Mouse (Mus musculus): ENCODE data around the gene C1qtnf4. TPM values are rescaled to one million over a fixed set of nuclear protein-coding genes. Genes with fewer than 3 reads are reported as not detected.

Gene C1qtnf4
- total RNA-seq, 2 experiments from 2014 or later = 5.0 to 6.5 TPM

DNA sequence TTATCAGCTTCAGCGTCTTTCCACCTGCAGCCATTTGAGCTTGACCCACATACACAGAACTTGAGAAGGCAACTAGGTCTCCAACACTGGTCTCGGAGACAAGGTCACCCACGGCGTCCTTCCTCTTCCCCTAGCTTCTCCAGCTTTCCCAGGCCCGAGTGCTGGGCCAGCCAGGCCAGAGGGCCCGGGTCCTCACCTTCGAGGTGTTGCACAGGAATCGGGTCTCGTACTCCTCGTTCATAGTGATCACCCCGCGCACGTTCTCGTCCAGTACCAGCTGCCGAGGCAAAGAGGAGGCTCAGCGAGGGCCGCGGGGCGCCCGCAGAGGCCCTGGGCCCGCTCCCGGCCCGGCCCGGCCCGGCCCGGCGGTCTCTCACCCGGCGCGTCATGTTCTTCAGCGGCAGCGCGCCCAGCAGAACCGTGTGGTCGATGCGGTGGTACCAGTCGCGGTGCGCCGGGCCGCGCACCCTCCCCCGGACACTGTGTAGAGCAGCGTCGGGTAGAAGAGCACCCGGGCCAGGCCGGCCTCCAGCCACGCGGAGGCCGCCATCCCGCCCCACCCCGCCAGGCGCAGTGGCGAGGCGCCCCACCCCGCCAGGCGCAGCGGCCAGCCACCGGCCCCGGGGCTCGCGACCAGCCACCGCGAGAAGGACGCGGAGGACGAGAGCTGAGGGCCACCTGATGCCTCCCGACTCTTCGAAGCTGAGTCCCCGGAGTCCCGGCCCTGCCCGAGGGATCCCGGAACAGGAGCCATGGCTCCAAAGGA, 31.8 kb downstream of the C1qtnf4 start:
- intact Hi-C loops (cut with DNase I; ENCODE audit: low total_unique reads) = no loop called here
- peak; percentile 88 for DNase-seq

DNA sequence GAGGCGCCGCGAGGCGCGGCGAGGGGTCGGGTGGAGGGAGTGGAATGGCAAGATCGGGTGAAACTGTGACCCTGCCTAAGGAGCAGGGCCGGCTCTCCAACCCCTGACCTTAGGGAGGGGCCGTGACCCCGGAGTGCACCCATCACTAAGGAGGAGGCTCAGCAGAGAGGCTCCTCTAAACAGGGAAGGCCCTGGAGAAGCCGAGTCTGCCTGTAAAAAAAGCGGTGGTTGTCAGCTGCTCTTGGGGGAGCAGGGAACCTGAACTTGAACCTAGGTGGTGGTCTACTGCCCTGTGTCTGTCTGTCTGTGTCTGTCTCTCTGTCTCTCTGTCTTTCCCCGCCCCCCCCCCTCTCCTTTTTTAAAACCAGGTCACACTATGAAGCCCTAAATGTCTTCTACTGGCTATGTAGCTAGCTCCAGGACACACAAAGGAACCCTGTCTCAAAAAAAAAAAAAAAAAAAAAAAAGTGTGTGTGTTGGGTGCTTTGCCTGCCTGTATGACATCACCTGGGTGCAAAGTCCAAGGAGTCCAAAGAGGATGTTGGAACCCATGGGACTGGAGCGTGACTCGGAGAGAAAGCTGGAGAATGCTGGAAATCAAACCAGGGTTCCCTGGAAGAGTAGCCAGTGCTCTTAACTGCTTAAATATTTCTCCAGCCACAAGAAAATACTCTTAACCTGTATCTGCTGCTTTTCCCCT, 32.5 kb downstream of the C1qtnf4 start:
- no peak for DNase-seq
- intact Hi-C loops (cut with DNase I; ENCODE audit: low total_unique reads) = no loop called here

DNA sequence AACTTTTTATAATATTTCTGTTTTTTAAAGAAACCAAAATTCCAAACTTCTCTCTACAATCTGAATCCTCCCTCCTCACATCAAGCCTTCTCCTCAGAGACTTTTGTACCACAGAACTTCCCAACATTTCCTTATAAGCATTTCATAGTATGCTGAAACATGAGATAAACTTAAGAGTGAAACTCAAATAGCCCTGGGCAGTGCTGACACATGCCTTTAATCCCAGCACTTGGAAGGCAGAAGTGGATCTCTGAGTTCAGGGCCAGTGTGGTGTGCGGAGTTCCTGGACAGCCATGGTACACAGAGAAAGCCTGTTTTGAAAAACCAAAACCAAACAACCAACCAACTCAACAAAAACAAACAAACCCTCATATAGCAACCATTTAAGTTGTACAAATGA, 35.5 kb downstream of the C1qtnf4 start:
- DNase-seq = peak; percentile 9
- intact Hi-C loops (cut with DNase I; ENCODE audit: low total_unique reads) = no loop called here

DNA sequence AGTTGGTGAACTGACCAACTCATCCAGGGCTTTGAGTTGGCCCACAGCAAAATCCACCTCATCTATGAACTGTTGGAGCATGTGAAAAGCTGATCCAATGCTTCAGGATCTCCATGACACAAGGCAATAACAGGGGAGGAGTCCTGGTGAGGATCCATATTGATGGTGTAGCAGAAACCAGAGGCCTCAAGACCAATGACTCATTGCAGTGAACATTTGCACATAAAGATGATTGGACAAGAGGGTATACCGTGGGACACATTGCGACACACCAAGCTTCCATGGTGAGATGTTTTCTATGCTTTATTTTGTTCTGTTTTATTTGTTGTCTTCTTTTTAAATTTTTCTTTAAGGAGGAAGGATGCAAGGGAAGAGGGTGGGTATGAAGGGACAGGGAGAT, 37.0 kb downstream of the C1qtnf4 start:
- no peak for DNase-seq
- intact Hi-C loops (cut with DNase I; ENCODE audit: low total_unique reads) = no loop called here

DNA sequence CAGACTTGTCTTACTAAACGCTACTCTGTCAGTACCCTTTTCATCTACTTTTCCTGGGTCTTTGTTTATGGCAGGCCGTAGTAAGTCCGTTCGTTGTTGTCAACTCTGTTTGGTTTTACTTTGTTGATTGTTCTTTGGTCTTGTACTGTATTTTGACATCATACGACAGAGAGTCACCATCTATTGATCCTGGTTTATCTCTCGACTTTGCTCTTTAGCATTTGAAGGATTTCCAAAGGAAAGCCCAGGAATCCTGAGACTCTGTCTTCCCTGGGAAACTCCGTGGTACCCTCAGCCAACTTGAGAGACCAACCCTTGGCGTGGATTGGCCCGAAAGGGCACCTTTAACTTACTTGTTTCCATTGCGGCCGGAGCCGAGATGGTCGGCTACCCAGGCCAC, 42.9 kb downstream of the C1qtnf4 start:
- intact Hi-C loops (cut with DNase I; ENCODE audit: low total_unique reads) = no loop called here
- DNase-seq = no peak

DNA sequence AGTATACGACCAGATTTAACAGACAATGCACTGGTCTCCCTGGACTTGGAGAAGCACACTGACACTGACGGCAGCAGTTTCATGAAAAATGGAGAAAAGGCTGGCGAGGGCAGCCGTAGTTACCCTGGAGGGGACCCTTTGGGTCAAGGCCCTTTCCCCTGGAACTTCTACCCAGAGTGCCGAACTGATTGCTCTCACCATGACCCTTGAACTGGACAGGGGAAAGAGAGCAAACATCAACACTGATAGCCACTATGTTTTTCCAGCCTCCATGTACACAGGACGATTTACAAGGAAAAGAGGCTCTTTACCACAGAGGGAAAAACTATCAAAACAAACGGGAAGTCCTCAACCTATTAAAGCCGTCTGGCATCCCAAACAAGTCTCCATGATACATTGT, 46.2 kb downstream of the C1qtnf4 start:
- DNase-seq = no peak
- intact Hi-C loops (cut with DNase I; ENCODE audit: low total_unique reads) = no loop called here

DNA sequence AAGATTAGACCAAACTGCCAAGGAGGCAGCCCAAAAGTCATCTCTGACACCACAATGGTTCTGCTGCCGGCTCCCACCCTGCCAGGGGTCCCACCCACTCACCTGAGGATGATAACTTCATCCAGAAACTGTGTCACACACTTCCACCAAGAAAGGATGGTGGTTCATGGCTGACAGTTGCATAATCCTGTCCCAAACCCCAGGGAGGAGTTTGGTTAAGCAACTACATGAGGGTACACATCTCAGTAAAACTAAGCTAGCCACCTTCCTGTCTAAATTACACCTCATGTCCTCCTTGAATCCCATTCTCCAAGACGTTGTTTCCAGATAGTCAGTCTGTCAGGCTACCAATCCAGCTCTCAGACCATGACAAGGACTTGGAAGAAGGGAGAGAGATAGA, 46.6 kb downstream of the C1qtnf4 start:
- intact Hi-C loops (cut with DNase I; ENCODE audit: low total_unique reads) = no loop called here
- no peak for DNase-seq

DNA sequence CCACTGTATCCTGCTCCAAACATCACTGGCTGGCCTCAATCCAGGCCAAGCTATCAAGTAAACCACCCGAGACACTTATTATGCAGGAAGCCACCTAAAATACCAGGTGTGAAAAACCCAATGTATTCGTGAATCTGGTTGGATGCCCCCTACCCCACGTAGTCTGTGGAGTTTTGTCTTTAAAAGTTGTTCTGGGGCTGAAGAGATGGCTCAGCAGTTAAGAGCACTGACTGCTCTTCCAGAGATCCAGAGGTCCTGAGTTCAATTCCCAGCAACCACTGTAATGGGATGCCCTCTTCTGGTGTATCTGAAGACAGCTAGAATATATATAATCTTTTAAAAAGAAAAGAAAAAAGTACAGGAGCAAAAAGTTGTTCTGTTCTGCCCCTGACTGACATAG, 52.7 kb downstream of the C1qtnf4 start:
- no peak for DNase-seq
- intact Hi-C loops (cut with DNase I; ENCODE audit: low total_unique reads) = no loop called here

DNA sequence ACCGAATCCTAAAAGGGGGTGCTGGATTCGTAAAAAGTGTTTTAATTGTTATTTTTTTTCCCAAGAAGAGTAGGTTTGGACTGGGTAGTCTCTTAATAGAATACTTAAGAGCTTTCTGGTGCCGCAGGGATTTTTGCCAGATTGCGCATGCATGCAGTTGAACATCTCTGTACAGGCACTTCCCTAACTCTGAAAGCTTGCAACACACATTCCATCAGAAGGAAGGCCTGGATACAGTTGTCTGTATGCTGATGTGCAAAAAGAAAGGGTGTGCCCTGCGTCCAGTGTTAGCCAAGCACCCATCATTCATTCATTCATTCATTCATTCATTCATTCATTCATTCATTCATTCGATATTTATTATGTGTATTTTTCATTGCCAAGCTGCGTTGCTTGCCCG, 54.1 kb downstream of the C1qtnf4 start:
- no peak for DNase-seq
- intact Hi-C loops (cut with DNase I; ENCODE audit: low total_unique reads) = no loop called here

Other genes with a start within 250 kb of the C1qtnf4 start
- 10 to 100 TPM; 10.3 to 11.1 TPM for gene Nup160, start 208.6 kb upstream of the C1qtnf4 start, total RNA-seq (2021)
- 10 to 100 TPM; 13.4 to 17.3 TPM for gene Fnbp4, start 140.5 kb upstream of the C1qtnf4 start, total RNA-seq (2021)
- under 1 TPM; 0.51 to 0.58 TPM for gene Agbl2, start 103.1 kb upstream of the C1qtnf4 start, total RNA-seq (2021)
- 100 to 1,000 TPM; 144 to 162 TPM for gene Mtch2, start 38.7 kb upstream of the C1qtnf4 start, total RNA-seq (2021)
- gene Kbtbd4, start 18.9 kb downstream of the C1qtnf4 start, total RNA-seq (2021) = 10 to 100 TPM; 12.9 to 14.5 TPM
- gene Ndufs3, start 19.0 kb downstream of the C1qtnf4 start, total RNA-seq (2021) = 100 to 1,000 TPM; 444 to 537 TPM
- 10 to 100 TPM; 40.7 to 44.0 TPM for gene Celf1, start 54.5 kb downstream of the C1qtnf4 start, total RNA-seq (2021)
- 10 to 100 TPM; 22.4 to 23.0 TPM for gene Rapsn, start 149.8 kb downstream of the C1qtnf4 start, total RNA-seq (2021)
- 100 to 1,000 TPM; 279 to 288 TPM for gene Psmc3, start 168.1 kb downstream of the C1qtnf4 start, total RNA-seq (2021)
- 10 to 100 TPM; 21.7 to 25.9 TPM for gene Slc39a13, start 184.6 kb downstream of the C1qtnf4 start, total RNA-seq (2021)
- 1 to 10 TPM; 1.5 to 2.1 TPM for gene Spi1, start 196.5 kb downstream of the C1qtnf4 start, total RNA-seq (2021)
- gene Mybpc3, start 232.3 kb downstream of the C1qtnf4 start, total RNA-seq (2021) = under 1 TPM in 1 of 2 experiments, not detected in 1; 0.09 TPM

All from gastrocnemius, postnatal 14 days (tissue).